Mouse (Mus musculus): ENCODE data around the gene Mkrn2os.

Gene Mkrn2os

GRCm38 (mm10) chr6:115582328-115583115, 9.9 kb downstream of the Mkrn2os start:
- no peak for DNase-seq (ENCODE audit: low spot score in 2 of 2)

DNA sequence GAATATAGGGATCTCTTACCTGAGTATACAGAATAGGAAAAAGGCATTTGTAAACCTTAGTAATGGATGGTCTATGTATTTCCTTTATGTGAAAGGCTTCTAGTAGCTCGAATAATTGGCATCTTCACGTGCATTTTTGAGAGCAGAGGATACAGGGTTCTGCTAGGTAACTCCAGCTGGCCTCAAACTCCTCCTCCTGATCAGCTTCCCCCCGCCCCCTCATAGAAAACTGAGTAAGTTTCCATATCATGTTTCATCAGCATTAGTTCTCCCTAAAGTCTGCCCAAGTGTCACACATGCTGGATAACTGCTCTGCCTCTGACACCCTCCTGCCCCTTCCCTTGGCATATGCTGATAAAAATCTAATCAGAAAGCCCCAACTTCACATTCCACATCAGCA, 11.6 kb downstream of the Mkrn2os start:
- no peak for DNase-seq (ENCODE audit: low spot score in 2 of 2)

DNA sequence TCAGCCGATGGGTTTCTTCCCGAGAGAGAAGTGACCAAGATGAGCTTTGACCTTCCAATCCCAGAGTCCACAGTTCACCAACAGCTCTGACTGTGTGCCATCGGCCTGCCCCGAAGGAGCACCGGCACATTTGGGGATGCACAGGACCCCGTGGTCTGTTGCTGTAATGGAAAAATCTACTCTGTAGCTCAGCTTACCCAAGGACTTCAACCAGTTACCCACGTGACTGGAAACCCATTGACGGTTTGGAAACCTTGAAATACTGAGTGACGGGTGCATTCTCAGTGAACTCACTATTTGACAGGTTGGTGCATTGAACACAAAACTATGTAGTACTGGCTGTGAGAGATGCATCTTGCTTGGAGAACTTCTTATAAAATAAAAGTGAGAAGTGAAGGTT, 14.4 kb downstream of the Mkrn2os start:
- DNase-seq (ENCODE audit: low spot score in 2 of 2) = no peak

- DNase-seq (ENCODE audit: low spot score in 2 of 2) = no peak
Measured at GRCm38 (mm10) chr6:115577407-115577806, 15.0 kb downstream of the Mkrn2os start.

GRCm38 (mm10) chr6:115574171-115574570, 18.2 kb downstream of the Mkrn2os start:
- no peak for DNase-seq (ENCODE audit: low spot score in 2 of 2)

GRCm38 (mm10) chr6:115565479-115566045, 26.8 kb downstream of the Mkrn2os start:
- DNase-seq (ENCODE audit: low spot score in 2 of 2) = no peak

DNA sequence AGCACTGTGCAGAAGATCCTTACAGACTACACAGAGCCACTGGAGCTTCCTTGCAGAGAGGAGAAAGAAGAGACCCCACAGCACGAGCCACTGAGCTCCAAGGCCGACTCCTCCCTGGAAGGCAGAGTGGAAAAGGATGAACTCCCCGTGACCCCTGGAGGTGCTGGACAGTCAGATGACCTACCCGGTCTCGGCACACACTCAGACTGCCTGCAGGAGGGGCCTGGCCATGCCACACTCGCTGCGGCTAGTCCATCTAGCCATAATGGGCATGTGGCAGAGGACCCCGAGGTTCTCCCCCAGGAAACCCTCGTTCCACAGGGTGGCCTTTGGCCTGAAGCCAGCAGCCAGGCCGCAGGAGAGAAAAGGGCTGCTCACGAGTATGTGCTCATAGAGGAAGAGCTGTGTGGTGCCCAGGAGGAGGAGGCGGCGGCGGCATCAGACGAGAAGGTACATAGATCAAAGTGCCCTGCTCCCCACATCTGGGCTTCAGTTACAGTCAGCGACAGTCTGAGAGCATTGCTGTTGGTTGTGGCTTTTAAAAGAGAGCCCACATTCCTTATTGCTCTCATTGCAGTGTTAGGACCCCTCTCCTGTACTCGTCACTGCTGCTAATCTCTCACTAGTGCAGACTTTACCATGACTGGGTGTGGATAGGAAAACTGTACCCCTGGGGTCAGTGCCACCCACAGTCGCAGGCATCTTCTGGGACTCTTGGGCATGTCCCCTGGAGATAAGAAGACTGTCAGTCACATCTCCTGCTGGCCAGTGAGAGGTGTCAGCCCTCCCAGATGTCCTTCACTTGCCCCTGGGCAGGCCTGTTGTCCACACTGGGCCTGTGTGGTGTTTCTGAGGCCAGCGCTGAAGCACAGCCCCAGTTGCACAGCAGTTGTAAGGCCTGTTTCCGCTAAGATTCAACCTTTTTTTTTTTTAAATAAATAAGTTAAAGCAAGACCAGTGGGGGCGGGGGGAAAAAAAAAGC, 32.4 kb downstream of the Mkrn2os start:
- no peak for DNase-seq (ENCODE audit: low spot score in 2 of 2)

DNA sequence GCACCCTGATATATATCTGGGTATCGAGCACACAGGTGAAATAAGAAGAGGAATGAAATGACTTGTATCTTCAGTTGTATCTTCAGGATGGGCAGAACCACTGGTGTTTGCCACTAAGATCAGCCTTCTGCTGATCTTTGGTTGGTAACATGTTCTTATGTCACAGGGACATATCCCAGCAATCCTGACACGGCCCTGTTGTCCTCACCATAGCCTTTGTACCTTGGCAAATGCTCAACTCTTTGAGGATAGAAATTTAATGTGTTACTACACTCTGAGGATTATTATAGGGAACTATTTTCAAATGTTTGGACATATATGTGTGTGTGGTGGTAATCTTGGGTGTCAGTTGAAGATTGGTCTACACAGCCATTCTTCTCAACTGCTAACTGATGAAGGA, 34.2 kb downstream of the Mkrn2os start:
- no peak for DNase-seq (ENCODE audit: low spot score in 2 of 2)

DNA sequence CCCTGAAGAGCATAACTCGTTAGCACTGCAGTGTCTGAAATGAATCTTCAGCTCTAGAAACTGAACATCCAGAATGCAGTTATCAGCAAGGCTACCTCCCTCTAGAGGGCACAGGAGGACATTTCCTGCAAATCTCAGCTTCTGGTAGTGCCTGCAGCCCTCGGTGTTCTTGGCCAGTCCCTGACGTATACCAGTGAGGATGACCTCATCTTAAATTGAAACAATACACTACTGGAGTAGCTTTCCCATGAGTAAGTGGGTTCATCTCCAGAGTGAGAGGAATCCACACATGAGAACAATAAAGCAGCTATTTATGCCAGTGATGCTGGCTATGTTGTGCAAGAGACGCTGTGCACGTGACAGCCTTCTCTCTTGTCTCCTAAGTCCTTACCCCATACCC, 36.9 kb downstream of the Mkrn2os start:
- no peak for DNase-seq (ENCODE audit: low spot score in 2 of 2)

GRCm38 (mm10) chr6:115546276-115546675, 46.1 kb downstream of the Mkrn2os start:
- peak; percentile 22 to 43 for DNase-seq (ENCODE audit: low spot score in 2 of 2)

GRCm38 (mm10) chr6:115544442-115544970, 47.9 kb downstream of the Mkrn2os start, which contains the start of gene Tsen2:
Tsen2 (plus strand) TSS chr6:115544664.
- DNase-seq (ENCODE audit: low spot score in 2 of 2) = peak; percentile 90 to 94

DNA sequence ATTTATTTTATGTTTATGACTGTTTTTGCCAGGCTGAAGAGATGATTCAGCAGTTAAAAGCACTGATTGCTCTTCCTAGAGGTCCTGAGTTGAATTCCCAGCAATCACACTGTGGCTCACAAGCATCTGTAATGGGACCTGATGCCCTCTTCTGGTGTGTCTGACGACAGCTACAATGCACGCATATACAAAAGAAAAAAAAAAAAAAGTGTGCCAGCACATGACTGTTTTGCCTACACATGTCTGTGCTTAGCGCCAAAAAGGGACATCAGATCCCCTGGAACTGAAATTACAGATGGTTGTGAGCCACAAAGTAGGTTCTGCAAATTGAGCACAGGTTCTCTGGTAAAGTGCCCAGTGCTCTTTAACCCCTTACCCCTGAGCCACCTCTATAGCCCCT, 50.0 kb downstream of the Mkrn2os start:
- DNase-seq (ENCODE audit: low spot score in 2 of 2) = no peak

DNA sequence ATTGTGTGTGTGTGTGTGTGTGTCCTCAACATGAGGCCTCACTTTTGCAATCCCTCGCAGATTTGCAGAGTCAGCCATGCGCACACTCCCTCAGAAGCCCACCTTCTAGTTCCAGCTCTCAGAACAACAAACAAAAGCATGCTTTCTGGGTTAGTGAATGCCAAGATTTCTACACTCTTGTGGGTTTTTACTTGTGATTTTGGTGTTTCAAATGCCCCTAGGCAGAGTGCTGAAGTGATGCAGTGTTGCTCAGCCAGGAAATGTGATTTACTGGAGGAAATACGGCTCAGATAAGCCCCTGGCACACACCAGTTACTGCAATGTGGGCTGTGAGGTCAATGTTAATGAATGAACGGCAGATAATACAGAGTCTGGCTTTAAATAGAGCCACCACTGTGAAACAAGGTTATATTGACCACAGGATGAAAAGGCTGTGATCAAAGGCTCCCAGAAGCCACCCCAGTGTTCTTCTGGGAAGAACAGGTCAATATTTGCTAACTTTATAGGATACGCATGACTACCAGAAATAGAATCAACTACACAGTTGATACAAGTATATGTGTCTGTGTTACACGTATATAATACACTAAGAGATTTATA, 50.6 kb downstream of the Mkrn2os start:
- no peak for DNase-seq (ENCODE audit: low spot score in 2 of 2)

- peak; percentile 59 to 76 for DNase-seq (ENCODE audit: low spot score in 2 of 2)
Measured at GRCm38 (mm10) chr6:115538645-115539429, 53.5 kb downstream of the Mkrn2os start.

DNA sequence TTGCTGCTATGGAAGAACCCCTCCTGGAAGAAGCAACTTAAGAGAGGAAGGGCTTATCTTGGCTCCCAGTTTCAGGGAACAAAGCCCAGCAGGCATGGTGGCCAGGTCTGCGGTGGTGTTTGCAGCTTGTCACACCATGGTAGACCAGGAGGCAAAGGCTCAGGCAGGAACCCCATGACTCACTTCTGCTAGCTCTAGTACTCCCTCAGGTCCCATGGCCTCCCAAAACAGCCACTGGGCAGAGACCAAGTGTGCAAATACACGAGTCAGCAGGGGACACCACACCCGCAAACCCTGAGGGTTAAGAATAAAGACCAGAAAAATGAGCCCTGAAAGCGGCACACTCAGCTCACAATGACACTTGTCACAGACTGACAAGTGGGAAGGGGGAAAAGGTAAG, 56.2 kb downstream of the Mkrn2os start:
- no peak for DNase-seq (ENCODE audit: low spot score in 2 of 2)

DNA sequence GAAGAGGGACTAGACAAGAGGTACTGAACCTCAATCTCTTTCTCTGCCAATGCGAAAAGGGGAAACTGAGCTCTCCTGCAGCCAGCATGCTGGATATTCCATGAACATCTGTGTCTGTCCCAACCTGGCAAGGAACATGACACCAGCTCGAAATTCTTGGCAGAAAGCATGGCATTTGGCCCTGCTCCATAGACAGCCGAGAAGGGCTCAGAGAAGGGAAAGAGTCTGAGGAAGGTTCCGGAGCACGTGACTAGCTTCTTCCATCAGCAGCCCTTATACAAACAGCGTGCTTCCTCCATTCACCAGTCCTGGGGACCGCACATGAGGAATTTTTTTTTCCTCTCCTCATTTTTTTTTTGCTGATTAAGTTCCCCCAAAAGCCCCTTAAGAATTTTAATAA, 57.8 kb downstream of the Mkrn2os start:
- DNase-seq (ENCODE audit: low spot score in 2 of 2) = no peak
